Mouse (Mus musculus): ENCODE measurements at regions not wholly inside any gene's neighbourhood (a gene's known extent, or its start where the extent isn't known, plus 50 kb on each side); places are given as distances from the start of the nearest gene placed in this dataset.

DNA sequence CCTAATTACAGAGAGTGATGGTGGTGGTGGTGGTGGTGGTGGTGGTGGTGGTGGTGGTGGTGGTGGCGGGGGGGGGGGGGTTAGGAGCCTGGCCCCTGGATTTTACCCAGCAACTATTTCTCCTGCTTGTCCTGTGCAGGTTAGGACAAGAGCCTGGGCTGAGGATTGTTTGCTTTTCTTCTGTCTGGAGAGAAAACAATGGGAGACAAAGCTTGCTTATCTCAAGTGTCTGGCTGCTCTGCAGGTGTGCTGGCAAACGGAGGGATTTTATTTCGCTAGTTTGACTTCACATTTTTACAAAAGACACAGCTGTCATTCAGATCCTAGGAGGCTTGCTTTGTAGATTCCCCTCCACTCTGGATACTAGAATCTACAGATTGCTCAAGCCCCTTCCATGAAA, 334.9 kb upstream of the Eif4g2 start:
- no peak for TF ChIP-seq CTCF (IDR thresholded peaks at IDR 0.05; ENCODE audit: low read depth, low read length)
- TF ChIP-seq POLR2AphosphoS5 (IDR thresholded peaks at IDR 0.05; ENCODE audit: insufficient replicate concordance, low read depth, low read length) = no peak
- TF ChIP-seq TAL1 (conservative IDR thresholded peaks at IDR 0.05; ENCODE audit: low read depth, low read length) = no peak
- no peak for TF ChIP-seq GATA1 (IDR thresholded peaks at IDR 0.05; ENCODE audit: borderline replicate concordance, low read length)

Data from G1E (cell line).